Mouse (Mus musculus) midbrain, embryonic 14.5 days (tissue): ENCODE results near the gene Ryr3. TPM values are rescaled to one million over a fixed set of nuclear protein-coding genes. Genes with fewer than 3 reads are reported as not detected.
A peak's percentile ranks its signal among the peaks of the same experiment; 100 is the strongest.

Experiments
- ATAC-seq: fragments of 200-750 bp; cut with Nextera tagmentation; 2 replicates; pipeline ENCODE4 v1.8.0; 2017; ENCODE audit warnings: moderate number of reproducible peaks, moderate library complexity; ENCODE audit not compliant: low FRiP score, low TSS enrichment
- DNase-seq: peaks from one replicate; pipeline ENCODE4 v3.0.0-alpha.2; 2015
- H3K27ac ChIP-seq: fragments of 300-500 bp; sonication (generic); replicated peaks from 2 replicates; pipeline ENCODE4 v1.5.1; 2014; ENCODE audit warnings: mild to moderate bottlenecking, low read depth, low read length, moderate library complexity
- H3K27me3 ChIP-seq: fragments of 300-500 bp; sonication (generic); 2 replicates; pipeline ENCODE4 v1.6.1; 2014; ENCODE audit warnings: low read length, control low read depth, mixed read lengths; ENCODE audit not compliant: control insufficient read depth, insufficient read depth
- H3K36me3 ChIP-seq: fragments of 300-500 bp; sonication (generic); 2 replicates; pipeline ENCODE4 v1.6.1; 2014; ENCODE audit warnings: low read length, control low read depth; ENCODE audit not compliant: control insufficient read depth, insufficient read depth
- H3K4me1 ChIP-seq: fragments of 300-500 bp; sonication (generic); 2 replicates; pipeline ENCODE4 v1.6.1; 2014; ENCODE audit warnings: mild to moderate bottlenecking, antibody characterized with exemption, low read length, control low read depth; ENCODE audit not compliant: control insufficient read depth, insufficient read depth
- H3K4me2 ChIP-seq: fragments of 300-500 bp; sonication (generic); 2 replicates; pipeline ENCODE4 v1.6.1; 2014; ENCODE audit warnings: mild to moderate bottlenecking, low read length, moderate library complexity
- H3K4me3 ChIP-seq: fragments of 300-500 bp; sonication (generic); replicated peaks from 2 replicates; pipeline ENCODE4 v1.5.1; 2014; ENCODE audit warnings: low read depth, low read length
- H3K9ac ChIP-seq: fragments of 300-500 bp; sonication (generic); replicated peaks from 2 replicates; pipeline ENCODE4 v1.6.1; 2014; ENCODE audit warnings: mild to moderate bottlenecking, low read length, moderate library complexity
- H3K9me3 ChIP-seq: fragments of 300-500 bp; sonication (generic); 2 replicates; pipeline ENCODE4 v1.6.1; 2016; ENCODE audit warnings: low read length, control low read depth, mixed read lengths; ENCODE audit not compliant: control insufficient read depth
- WGBS: fragments of 180-500 bp; shearing (Covaris S2); extraction: QIAGEN DNeasy Blood & Tissue Kit; methylation state at CpG from one replicate; pipeline ENCODE4 v1.1.7; 2014; 5-methylcytosine and 5-hydroxymethylcytosine counted together
- polyA plus RNA-seq: library from polyadenylated mRNA; unstranded; fragments of >200 nt; fragmentation: Nextera tagmentation; extraction: Ambion mirVana; gene quantifications from 2 replicates; pipeline ENCODE4 v1.2.1, GENCODE M21; 2014

The Ryr3 gene
- polyA plus RNA-seq, 1 experiment from 2014 or later = 4.3 TPM

GRCm38 (mm10) chr2:112765046-112765445, 451.9 kb downstream of the Ryr3 start:
- WGBS = 68% methylated on average over 5 of the region's 5 CpGs
- H3K9ac ChIP-seq = no peak overlapping the region
- no peak overlapping the region for H3K4me3 ChIP-seq
- ATAC-seq = no peak
- no peak overlapping the region for H3K4me2 ChIP-seq
- H3K9me3 ChIP-seq = no peaks in the 10 kb centered on the region
- H3K27me3 ChIP-seq = no peaks in the 10 kb centered on the region
- peak; percentile 27 for DNase-seq
- H3K27ac ChIP-seq = no peak overlapping the region
- no peaks in the 10 kb centered on the region for H3K36me3 ChIP-seq
- no peaks in the 10 kb centered on the region for H3K4me1 ChIP-seq

- ATAC-seq = no peak
- 80% methylated on average over 5 of the region's 5 CpGs for WGBS
Observed at GRCm38 (mm10) chr2:112764274-112764673, 452.6 kb downstream of the Ryr3 start.

DNA sequence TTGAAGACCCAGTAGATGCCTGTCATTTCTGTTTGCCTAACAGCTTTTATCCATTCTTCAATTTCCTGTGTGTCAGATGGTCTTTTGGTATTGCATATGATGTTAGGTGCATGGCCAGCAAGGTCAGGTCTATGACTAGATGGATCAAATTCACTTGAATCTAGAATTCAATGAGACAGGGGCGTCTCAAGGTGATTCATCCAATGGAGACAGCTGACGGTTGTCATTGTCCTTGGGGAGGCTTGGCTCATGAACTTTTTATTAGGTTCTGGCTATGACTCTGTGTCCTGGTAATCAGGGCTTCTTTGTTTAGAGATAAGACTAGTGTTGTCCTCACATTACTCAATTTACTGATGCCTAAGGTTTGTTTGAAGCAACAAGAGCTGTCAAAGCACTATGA, 454.9 kb downstream of the Ryr3 start:
- Histone ChIP-seq H3K27ac (no peak overlapping the region), H3K4me3 (no peak overlapping the region), H3K36me3 (no peaks in the 10 kb centered on the region), H3K4me1 (no peaks in the 10 kb centered on the region), H3K9me3 (no peaks in the 10 kb centered on the region), H3K4me2 (no peak overlapping the region), H3K9ac (no peak overlapping the region), H3K27me3 (no peaks in the 10 kb centered on the region)
- 74% methylated on average over 2 of the region's 2 CpGs for WGBS
- no peak for DNase-seq
- ATAC-seq = no peak

More at GRCm38 (mm10) chr2:112764274-112764673, 452.6 kb downstream of the Ryr3 start:
- Histone ChIP-seq H3K27me3 (no peaks in the 10 kb centered on the region), H3K4me2 (no peak overlapping the region), H3K27ac (no peak overlapping the region), H3K9me3 (no peaks in the 10 kb centered on the region), H3K36me3 (no peaks in the 10 kb centered on the region), H3K4me1 (no peaks in the 10 kb centered on the region), H3K9ac (no peak overlapping the region), H3K4me3 (no peak overlapping the region)
- DNase-seq = no peak

DNA sequence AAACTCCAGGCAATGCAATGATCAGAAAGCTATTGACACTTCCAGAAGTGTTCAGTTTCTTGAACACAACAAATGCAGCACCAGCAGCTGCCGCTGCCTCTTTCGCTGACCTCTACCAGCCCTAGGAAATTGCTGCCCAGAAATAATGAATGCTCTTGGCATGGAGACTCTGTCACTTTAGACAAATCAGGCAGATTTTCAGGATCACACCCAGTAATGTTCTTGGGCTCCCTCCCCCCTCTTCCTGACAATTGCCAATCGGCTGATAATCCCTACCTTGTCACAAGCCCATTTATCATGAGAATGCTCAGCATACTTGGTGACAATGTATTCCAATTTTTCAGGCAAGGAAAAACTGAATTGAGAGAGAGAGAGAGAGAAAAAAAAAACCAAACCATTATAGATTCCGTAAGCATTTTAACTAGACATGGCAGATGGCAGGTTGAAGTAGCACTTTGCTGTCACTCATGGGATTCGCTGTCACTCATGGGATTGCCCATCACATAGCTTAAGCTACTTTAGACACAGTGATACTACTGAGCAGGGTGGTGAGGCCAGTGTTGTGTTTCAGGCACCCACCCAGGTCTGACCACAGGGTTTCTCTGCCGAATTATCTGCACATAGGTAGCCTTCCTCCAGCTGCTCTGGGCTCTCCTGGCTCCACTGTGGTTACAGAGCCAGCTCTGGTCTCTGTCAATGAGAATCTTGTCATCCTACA, 455.5 kb downstream of the Ryr3 start:
- Histone ChIP-seq H3K4me1 (no peaks in the 10 kb centered on the region), H3K27ac (no peak overlapping the region), H3K9ac (no peak overlapping the region), H3K36me3 (no peaks in the 10 kb centered on the region), H3K4me2 (no peak overlapping the region), H3K27me3 (no peaks in the 10 kb centered on the region), H3K9me3 (no peaks in the 10 kb centered on the region), H3K4me3 (no peak overlapping the region)
- ATAC-seq (no peak), DNase-seq (no peak)
- WGBS = 72% methylated on average over 6 of the region's 6 CpGs

DNA sequence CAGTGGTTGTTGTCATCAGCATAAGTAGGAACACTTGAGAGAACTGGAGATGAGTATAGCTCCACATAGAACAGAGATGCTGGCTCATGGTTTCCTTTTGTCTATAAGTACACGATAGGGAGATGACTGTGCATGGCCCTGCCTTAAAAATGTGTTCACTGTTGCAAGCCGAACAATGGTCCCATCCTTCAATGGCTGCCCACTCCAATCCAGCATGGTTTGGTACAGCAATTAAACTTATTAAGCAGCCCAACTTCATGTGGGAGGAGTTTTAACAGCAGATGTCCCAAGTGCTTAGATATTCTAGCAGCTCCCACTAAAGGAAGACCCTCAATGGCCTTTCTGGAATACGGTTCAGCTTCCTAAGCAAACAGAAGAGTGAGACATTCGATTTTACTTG, 456.2 kb downstream of the Ryr3 start:
- no peaks in the 10 kb centered on the region for H3K4me1 ChIP-seq
- no peaks in the 10 kb centered on the region for H3K9me3 ChIP-seq
- H3K27ac ChIP-seq = no peak overlapping the region
- no peaks in the 10 kb centered on the region for H3K36me3 ChIP-seq
- no peak overlapping the region for H3K9ac ChIP-seq
- H3K4me2 ChIP-seq = no peak overlapping the region
- no peak for ATAC-seq
- no peak overlapping the region for H3K4me3 ChIP-seq
- DNase-seq = no peak
- WGBS = 81% methylated on average over 4 of the region's 4 CpGs
- H3K27me3 ChIP-seq = no peaks in the 10 kb centered on the region

DNA sequence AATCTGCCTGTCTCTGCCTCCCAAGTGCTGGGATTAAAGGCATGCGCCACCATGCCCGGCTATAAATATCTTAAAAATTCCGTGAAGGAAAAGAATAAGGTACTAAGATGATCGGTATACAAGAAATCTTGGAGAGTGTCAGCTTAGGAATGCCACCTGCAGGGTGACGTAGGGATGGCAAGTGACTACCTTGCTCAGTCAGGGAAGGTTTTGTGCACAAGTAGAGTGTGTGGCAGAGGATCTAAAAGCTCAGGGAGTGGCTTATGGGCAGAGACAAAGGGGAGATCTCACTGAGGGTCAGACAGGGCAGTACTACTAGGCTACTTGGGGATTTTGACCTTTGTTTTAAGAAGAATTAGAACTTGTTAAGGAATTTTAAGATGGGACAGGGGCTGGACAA, 457.2 kb downstream of the Ryr3 start:
- no peaks in the 10 kb centered on the region for H3K27me3 ChIP-seq
- DNase-seq = no peak
- 76% methylated on average over 5 of the region's 5 CpGs for WGBS
- no peak overlapping the region for H3K27ac ChIP-seq
- no peaks in the 10 kb centered on the region for H3K36me3 ChIP-seq
- no peak overlapping the region for H3K9ac ChIP-seq
- H3K4me3 ChIP-seq = no peak overlapping the region
- no peaks in the 10 kb centered on the region for H3K9me3 ChIP-seq
- no peak overlapping the region for H3K4me2 ChIP-seq
- ATAC-seq = no peak; the same call in 1 of the 2 replicates
- no peaks in the 10 kb centered on the region for H3K4me1 ChIP-seq

DNA sequence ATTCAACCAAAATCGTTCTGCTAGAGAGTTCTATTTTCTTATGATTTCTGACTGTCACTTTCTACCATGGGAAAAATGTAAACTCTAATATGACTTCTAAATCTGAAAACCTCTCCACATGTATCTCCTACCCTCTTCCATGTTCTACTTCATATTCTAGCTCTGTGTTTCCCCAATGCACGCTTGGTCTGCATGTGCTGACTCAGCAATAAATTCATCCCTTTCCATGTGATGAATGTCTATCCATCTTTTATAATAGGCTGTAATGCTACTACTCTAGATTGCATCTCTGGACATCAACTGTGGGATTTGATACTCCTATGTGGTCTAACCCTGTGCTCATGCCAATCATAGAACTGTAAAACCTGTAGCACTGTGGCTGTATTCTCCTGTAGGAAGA, 458.2 kb downstream of the Ryr3 start:
- Histone ChIP-seq H3K9ac (no peak overlapping the region), H3K4me3 (no peak overlapping the region), H3K27ac (no peak overlapping the region), H3K4me2 (no peak overlapping the region), H3K27me3 (no peaks in the 10 kb centered on the region), H3K4me1 (no peaks in the 10 kb centered on the region), H3K9me3 (no peaks in the 10 kb centered on the region), H3K36me3 (no peaks in the 10 kb centered on the region)
- ATAC-seq = no peak
- DNase-seq = no peak
- WGBS = 94% methylated on average over 2 of the region's 2 CpGs

- Histone ChIP-seq H3K9me3 (no peaks in the 10 kb centered on the region), H3K27me3 (no peaks in the 10 kb centered on the region), H3K36me3 (no peaks in the 10 kb centered on the region), H3K4me2 (no peak overlapping the region), H3K9ac (no peak overlapping the region), H3K27ac (no peak overlapping the region), H3K4me3 (no peak overlapping the region), H3K4me1 (no peaks in the 10 kb centered on the region)
- DNase-seq = no peak
- WGBS = 86% methylated on average over 4 of the region's 4 CpGs
- ATAC-seq = no peak
Observed at GRCm38 (mm10) chr2:112753316-112753715, 463.6 kb downstream of the Ryr3 start.

GRCm38 (mm10) chr2:112751416-112751815, 465.5 kb downstream of the Ryr3 start:
- H3K27me3 ChIP-seq = no peaks in the 10 kb centered on the region
- no peaks in the 10 kb centered on the region for H3K4me1 ChIP-seq
- 83% methylated on average over 5 of the region's 5 CpGs for WGBS
- H3K4me2 ChIP-seq = no peak overlapping the region
- H3K36me3 ChIP-seq = no peaks in the 10 kb centered on the region
- no peaks in the 10 kb centered on the region for H3K9me3 ChIP-seq
- DNase-seq (no peak), ATAC-seq (no peak)
- H3K9ac ChIP-seq = no peak overlapping the region
- no peak overlapping the region for H3K4me3 ChIP-seq
- H3K27ac ChIP-seq = no peak overlapping the region
